Mouse (Mus musculus): ENCODE data around the gene Bdnf.

DNA sequence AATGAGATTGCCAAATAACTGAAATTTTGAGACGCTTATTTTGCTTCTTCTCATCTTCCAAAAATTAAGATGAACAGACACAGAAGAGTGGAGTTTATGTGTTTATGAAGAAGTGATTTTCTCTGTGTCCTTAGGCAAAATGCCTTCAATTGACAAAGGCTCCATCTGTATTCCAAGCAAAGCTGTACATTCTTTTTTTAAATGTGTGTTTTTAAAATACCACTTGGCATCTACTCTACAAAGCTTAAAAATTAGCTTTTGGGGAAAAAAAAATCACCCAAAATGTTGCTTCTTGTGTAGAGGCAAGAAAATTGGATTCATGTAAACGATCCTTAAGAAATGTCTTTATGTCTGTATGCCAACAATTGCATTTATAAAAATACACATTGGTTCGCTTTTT lies 94.3 kb downstream of the Bdnf start:
- TF ChIP-seq CTCF (IDR thresholded peaks at IDR 0.05; ENCODE audit: low read depth, low read length) (no peak), POLR2A (IDR thresholded peaks at IDR 0.05; ENCODE audit: insufficient read depth, low read length) (no peak), EP300 (IDR thresholded peaks at IDR 0.05; ENCODE audit: insufficient read depth, low read depth, low read length) (no peak)
